Mouse (Mus musculus): ENCODE measurements at regions not wholly inside any gene's neighbourhood (a gene's known extent, or its start where the extent isn't known, plus 50 kb on each side); places are given as distances from the start of the nearest gene placed in this dataset.

DNA sequence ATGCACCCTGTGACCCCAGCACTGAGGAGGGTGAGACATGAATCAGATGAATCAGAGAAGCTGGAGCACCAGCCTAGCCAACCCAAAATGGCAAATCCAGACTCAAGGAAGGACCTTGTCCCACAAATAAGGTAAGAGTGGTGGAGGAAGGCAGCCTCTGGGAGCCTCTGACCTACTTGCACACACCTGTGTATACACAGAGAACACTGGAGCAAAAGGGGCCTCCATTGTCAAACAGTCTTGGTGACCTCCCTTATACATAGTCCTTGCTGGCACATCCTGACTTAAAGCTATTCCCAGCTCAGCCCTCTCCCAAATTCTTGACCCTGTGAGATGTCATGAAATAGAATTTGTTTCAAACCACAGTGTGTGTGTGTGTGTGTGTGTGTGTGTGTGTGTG is 57.1 kb downstream of the Inhbb start:
- no peaks in the 10 kb centered on the region for H3K27me3 ChIP-seq (replicated peaks)
- no peak overlapping the region for H3K27ac ChIP-seq (replicated peaks)
- ATAC-seq (ENCODE audit: low FRiP score): no peak
- H3K4me3 ChIP-seq (replicated peaks): no peak overlapping the region
- H3K9me3 ChIP-seq (replicated peaks): no peaks in the 10 kb centered on the region
- no peaks in the 10 kb centered on the region for H3K36me3 ChIP-seq
- H3K9ac ChIP-seq (replicated peaks): no peak overlapping the region
- H3K4me2 ChIP-seq: no peak overlapping the region
- no peaks in the 10 kb centered on the region for H3K4me1 ChIP-seq

DNA sequence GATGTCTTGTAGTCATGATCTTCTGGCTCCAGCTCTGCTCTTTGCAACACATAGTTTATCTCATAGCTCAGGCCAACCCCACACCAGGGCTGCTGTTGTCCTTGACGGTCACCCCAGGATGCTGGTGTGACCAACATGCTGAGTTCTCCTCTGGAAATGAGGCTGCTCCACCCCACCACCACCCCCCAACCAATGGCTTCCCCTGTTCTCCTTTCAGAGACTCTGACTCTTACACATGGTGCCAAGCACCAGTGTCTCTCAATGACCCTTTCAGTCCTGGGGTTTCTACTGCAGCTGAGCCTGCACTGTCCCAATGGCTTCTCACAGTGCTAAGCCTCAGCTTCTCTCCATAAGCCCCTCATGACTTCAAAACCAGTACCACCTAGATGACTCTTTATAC is 64.0 kb downstream of the Inhbb start:
- ATAC-seq (ENCODE audit: low FRiP score): no peak
- 89% methylated on average over 1 of the region's 1 CpGs for WGBS

DNA sequence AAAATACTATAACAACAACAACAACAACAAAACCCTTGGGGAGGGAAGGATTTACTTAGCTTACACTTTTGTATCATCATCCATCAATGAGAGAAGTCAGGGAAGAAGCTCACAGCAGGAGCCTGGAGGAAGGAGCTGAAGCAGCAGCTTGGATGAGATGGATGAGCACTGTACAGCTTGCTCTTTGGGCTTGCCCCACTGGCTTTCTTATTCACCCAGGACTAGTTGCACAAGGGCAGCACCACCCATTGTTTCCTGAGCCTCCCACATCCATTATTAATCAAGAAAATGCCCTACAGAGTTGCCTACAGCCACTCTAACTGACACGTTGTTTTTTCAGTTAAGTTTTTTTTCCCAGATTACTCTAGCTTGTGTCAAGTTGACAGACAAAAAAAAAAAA is 65.1 kb downstream of the Inhbb start:
- no peaks in the 10 kb centered on the region for H3K27me3 ChIP-seq (replicated peaks)
- no peaks in the 10 kb centered on the region for H3K4me1 ChIP-seq
- no peak overlapping the region for H3K9ac ChIP-seq (replicated peaks)
- no peak overlapping the region for H3K4me2 ChIP-seq
- WGBS: 30% methylated on average over 1 of the region's 1 CpGs
- no peaks in the 10 kb centered on the region for H3K36me3 ChIP-seq
- no peaks in the 10 kb centered on the region for H3K9me3 ChIP-seq (replicated peaks)
- no peak overlapping the region for H3K27ac ChIP-seq (replicated peaks)
- no peak for ATAC-seq (ENCODE audit: low FRiP score)
- H3K4me3 ChIP-seq (replicated peaks): no peak overlapping the region

More for the DNA sequence above, 64.0 kb downstream of the Inhbb start:
- Histone ChIP-seq H3K36me3 (no peaks in the 10 kb centered on the region), H3K9me3 (replicated peaks) (no peaks in the 10 kb centered on the region), H3K27ac (replicated peaks) (no peak overlapping the region), H3K4me1 (no peaks in the 10 kb centered on the region), H3K4me2 (no peak overlapping the region), H3K27me3 (replicated peaks) (no peaks in the 10 kb centered on the region), H3K4me3 (replicated peaks) (no peak overlapping the region), H3K9ac (replicated peaks) (no peak overlapping the region)

DNA sequence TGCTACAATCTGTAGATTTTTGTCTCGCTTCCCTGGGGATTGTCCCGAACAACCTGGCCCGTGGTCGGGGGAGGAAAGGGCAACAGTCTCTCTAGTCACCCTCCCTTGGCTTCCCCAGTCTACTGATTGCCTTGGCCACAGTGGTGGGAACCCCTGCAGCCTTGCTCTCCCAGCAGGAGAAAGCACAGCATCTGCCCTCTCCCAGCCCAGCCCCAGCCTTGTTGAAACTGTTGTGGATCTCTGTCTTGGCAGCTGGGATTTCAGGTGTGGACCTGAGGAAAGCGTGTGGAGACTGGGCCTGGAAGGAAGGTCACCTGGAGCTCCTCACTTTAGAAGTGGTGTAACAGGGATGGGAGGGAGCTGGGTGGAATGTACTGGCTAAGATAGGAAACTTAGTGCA is 66.6 kb downstream of the Inhbb start:
- no peaks in the 10 kb centered on the region for H3K4me1 ChIP-seq
- no peak for ATAC-seq (ENCODE audit: low FRiP score)
- H3K9ac ChIP-seq (replicated peaks): no peak overlapping the region
- H3K36me3 ChIP-seq: no peaks in the 10 kb centered on the region
- H3K27me3 ChIP-seq (replicated peaks): no peaks in the 10 kb centered on the region
- H3K27ac ChIP-seq (replicated peaks): no peak overlapping the region
- H3K4me2 ChIP-seq: no peak overlapping the region
- H3K9me3 ChIP-seq (replicated peaks): no peaks in the 10 kb centered on the region
- 89% methylated on average over 5 of the region's 5 CpGs for WGBS
- no peak overlapping the region for H3K4me3 ChIP-seq (replicated peaks)

DNA sequence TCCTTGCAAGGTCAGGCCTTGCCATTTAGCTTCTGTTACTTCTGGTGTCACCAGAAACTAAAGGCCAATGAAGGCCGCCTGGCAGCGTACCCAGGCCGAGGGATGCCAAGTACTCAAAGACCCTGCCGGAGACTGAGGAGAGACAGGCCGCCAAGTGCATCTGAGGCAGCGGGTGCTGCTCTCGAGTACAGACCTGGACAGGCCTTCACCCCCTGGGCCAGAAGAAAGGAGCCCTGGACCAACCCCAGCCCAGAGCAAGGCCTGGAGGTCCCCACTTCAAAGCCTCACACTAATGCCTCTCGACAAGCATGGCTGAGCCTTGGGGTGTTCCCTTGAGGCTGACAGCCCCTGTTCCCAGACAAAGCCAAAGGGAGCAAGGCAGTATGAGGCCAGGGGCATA is 70.5 kb downstream of the Inhbb start:
- 96% methylated on average over 8 of the region's 8 CpGs for WGBS
- Histone ChIP-seq H3K27ac (replicated peaks) (no peak overlapping the region), H3K27me3 (replicated peaks) (no peaks in the 10 kb centered on the region), H3K9ac (replicated peaks) (no peak overlapping the region), H3K4me2 (no peak overlapping the region), H3K4me3 (replicated peaks) (no peak overlapping the region), H3K36me3 (no peaks in the 10 kb centered on the region), H3K9me3 (replicated peaks) (no peaks in the 10 kb centered on the region), H3K4me1 (peaks cover 7% of the 10 kb centered on the region)
- no peak for ATAC-seq (ENCODE audit: low FRiP score)

DNA sequence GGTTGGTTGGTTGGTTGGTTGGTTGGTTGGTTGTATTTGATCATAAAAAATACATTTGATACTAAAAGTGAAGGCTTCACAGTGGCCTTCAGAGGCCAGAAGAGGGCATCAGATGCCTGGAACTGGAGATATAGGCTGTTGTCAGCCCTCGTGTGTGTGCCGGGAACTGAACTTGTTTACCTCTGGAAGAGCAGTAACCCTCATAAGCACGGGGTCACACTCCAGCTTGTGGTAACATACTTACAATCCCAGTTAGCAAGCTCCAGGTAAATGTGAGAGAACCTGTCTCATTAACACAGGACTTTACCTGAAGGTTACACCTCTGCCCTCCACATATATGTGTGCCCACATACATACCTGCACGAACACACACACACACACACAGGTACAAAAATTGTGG is 71.2 kb downstream of the Inhbb start:
- Histone ChIP-seq H3K4me1 (peaks cover 7% of the 10 kb centered on the region), H3K9me3 (replicated peaks) (no peaks in the 10 kb centered on the region), H3K36me3 (no peaks in the 10 kb centered on the region), H3K27ac (replicated peaks) (no peak overlapping the region), H3K4me2 (no peak overlapping the region), H3K9ac (replicated peaks) (no peak overlapping the region), H3K4me3 (replicated peaks) (no peak overlapping the region), H3K27me3 (replicated peaks) (no peaks in the 10 kb centered on the region)
- over 99% methylated on average over 4 of the region's 4 CpGs for WGBS
- no peak for ATAC-seq (ENCODE audit: low FRiP score)

DNA sequence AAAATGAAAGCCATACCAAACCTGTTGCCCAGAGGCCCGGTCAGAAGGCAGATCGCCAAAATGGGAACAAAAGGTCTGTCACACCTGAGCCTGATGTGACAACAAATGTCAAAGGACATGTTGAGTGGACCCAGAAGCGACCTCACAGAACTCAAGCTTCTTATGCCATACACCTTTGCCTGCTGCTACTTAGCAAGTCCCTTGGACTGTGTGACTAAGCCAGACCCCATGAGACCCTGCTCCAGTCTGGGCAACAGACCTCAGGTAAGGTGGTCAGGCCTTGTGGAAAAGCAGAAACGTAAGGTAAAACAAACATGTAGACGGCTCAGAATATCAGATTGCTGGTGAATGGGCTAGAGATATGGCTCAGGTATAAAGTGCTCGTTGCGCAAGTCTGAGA is 71.8 kb downstream of the Inhbb start:
- no peak for ATAC-seq (ENCODE audit: low FRiP score)
- WGBS: 93% methylated on average over 7 of the region's 7 CpGs
- H3K27ac ChIP-seq (replicated peaks): no peak overlapping the region
- H3K4me3 ChIP-seq (replicated peaks): no peak overlapping the region
- no peaks in the 10 kb centered on the region for H3K36me3 ChIP-seq
- peaks cover 7% of the 10 kb centered on the region for H3K4me1 ChIP-seq
- H3K9ac ChIP-seq (replicated peaks): no peak overlapping the region
- no peaks in the 10 kb centered on the region for H3K27me3 ChIP-seq (replicated peaks)
- no peaks in the 10 kb centered on the region for H3K9me3 ChIP-seq (replicated peaks)
- H3K4me2 ChIP-seq: no peak overlapping the region

DNA sequence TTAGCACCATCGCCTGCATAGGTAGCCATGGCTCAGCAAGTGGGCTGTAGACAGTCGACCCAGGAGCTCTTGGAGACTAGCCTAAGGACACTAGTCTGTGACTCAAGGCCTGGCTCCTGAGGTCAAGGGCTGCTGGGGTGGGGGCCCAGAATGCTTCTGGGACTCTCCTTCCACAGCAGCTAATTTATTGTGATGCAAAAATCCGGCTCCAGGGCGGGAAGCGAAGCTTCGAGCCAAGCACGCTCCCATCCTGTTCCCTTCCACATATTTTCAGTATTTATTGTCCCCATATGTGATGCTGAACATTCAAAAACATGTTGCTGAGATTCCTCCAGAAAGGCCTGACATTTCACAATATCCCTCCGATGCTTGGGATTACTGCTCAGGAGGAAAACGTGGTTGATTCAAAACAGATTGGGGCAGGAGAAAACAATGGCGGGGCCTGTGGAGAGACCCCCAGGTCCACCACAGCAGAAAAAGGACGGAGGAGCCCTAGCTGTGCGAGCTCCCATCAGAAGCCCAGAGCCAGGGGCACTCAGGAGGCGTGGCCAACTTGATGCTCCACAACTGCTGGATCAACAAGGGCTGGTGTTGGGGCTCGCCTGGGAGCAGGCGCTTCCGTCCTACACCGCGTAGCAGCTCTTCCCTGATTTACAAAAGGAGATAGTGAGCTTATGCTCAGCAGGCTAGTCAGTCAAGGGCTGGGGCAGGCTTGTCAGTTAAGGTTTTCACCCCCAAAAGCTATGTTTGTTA is 73.4 kb downstream of the Inhbb start:
- no peak; the same call in 1 of the 2 replicates for ATAC-seq (ENCODE audit: low FRiP score)
- H3K9ac ChIP-seq (replicated peaks): no peak overlapping the region

DNA sequence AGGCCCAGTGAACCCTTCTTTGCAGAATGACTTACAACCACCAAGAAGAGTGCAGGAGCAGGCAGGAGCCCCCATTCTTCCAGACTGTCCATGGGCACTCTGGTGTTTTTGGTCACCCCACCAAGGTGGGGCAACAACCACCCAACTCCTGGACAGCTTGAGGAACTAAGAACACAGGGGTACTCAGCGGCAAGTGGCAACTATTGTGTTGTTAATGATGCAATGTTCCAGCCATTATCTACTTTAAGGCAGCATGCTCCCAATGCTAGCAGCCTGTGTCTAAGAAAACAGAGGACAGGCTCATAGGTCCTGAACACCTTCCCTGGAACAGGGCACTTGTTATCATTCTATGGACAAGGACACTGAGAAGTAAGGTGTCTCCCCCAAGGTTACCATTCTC is 74.3 kb downstream of the Inhbb start:
- no peak for ATAC-seq (ENCODE audit: low FRiP score)
- Histone ChIP-seq H3K36me3 (no peaks in the 10 kb centered on the region), H3K9ac (replicated peaks) (no peak overlapping the region), H3K27ac (replicated peaks) (no peak overlapping the region), H3K9me3 (replicated peaks) (no peaks in the 10 kb centered on the region), H3K4me2 (no peak overlapping the region), H3K4me1 (peaks cover 7% of the 10 kb centered on the region), H3K4me3 (replicated peaks) (no peak overlapping the region), H3K27me3 (replicated peaks) (no peaks in the 10 kb centered on the region)
- 74% methylated on average over 1 of the region's 1 CpGs for WGBS

More for the DNA sequence above, 73.4 kb downstream of the Inhbb start:
- Histone ChIP-seq H3K4me1 (peaks cover 7% of the 10 kb centered on the region), H3K36me3 (no peaks in the 10 kb centered on the region), H3K4me2 (no peak overlapping the region), H3K9me3 (replicated peaks) (no peaks in the 10 kb centered on the region), H3K27ac (replicated peaks) (no peak overlapping the region), H3K4me3 (replicated peaks) (no peak overlapping the region), H3K27me3 (replicated peaks) (no peaks in the 10 kb centered on the region)
- 30% methylated on average over 18 of the region's 18 CpGs for WGBS

DNA sequence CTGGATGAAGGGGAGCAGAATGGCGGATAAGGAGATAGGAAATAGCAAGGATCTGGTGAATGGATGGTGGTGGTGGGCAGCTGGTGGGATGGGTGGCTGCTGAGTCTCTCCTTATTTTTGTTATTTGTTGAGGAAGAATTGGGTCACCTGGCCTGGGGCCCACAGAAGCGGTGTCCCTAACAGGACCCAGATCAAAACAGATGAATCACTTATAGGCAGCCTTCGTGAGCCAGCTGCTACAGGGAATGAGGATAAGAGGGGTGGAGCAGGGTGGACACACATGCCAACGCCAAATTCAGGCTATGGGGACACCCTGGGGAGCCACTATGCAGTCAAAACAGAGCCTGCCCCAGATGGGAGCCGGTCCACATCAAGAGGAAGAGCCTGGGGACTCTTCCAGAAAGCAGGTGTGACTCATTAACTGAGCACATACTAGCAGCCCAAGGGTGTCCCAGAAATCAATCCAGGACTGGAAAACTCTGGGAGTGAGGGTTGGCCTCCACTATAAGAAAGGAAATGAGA is 75.4 kb downstream of the Inhbb start:
- Histone ChIP-seq H3K9ac (replicated peaks) (no peak overlapping the region), H3K4me2 (no peak overlapping the region), H3K4me3 (replicated peaks) (no peak overlapping the region), H3K27me3 (replicated peaks) (no peaks in the 10 kb centered on the region), H3K9me3 (replicated peaks) (no peaks in the 10 kb centered on the region), H3K36me3 (no peaks in the 10 kb centered on the region), H3K27ac (replicated peaks) (no peak overlapping the region), H3K4me1 (peaks cover 7% of the 10 kb centered on the region)
- ATAC-seq (ENCODE audit: low FRiP score): no peak
- 60% methylated on average over 5 of the region's 5 CpGs for WGBS

DNA sequence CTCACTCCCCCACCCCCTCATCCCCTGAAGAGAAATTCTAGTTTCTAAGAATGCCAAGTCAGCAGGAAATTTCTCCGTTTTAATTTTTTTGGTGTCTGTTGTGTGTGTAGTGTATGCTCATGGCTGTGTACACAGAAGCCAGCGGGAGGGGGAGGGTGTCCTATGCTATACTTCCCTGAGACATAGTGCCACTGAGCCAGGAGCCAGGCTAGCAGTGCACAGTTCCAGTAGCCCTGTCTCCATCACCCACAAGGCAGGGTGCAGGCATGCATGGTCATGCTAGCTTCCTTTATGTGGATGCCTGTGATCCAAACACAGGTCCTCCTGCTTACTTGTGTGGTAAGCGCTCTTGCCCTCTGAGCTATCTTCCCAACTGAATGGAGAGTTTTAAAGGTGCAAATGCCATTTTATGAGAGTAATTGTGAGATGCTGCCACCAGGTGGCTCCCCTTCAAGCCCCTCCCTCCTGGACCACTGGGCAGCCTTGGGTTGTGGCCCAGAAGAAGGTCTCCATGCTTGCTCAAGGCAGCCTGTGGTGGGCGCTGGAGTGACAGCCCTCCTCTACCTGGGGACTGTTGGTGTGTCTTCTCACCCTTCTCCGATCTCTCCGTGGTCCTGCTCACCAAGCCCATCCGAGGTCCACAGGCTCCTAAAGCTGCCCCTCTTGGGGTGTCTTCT is 76.8 kb downstream of the Inhbb start:
- H3K27ac ChIP-seq (replicated peaks): no peak overlapping the region
- 66% methylated on average over 7 of the region's 7 CpGs for WGBS
- ATAC-seq (ENCODE audit: low FRiP score): peak; percentile 51; the same call in 1 of the 2 replicates
- no peak overlapping the region for H3K4me2 ChIP-seq
- H3K36me3 ChIP-seq: no peaks in the 10 kb centered on the region
- no peaks in the 10 kb centered on the region for H3K9me3 ChIP-seq (replicated peaks)
- no peak overlapping the region for H3K4me3 ChIP-seq (replicated peaks)
- peaks cover 7% of the 10 kb centered on the region for H3K4me1 ChIP-seq
- no peaks in the 10 kb centered on the region for H3K27me3 ChIP-seq (replicated peaks)
- H3K9ac ChIP-seq (replicated peaks): no peak overlapping the region

DNA sequence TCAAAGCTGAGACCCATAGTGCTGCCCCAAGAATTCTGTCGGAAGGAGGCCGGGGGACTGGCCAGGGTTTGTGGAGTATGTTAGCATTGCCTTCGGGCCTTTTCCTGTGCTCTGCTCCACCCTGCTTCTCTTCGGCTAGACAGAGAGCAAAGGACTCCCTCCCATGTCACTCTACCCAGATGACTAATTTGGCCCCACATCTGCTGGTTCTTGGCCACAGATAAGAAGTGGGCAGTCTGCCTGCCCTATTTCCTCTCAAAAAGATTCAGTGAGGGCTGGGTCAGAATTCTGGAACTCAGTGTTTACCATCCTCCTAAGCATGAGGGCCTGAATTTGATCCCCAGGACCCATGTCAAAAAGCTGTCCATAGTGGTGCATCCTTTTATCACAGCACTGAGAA is 78.0 kb downstream of the Inhbb start:
- H3K27me3 ChIP-seq (replicated peaks): no peaks in the 10 kb centered on the region
- no peak overlapping the region for H3K4me2 ChIP-seq
- H3K9me3 ChIP-seq (replicated peaks): no peaks in the 10 kb centered on the region
- no peak overlapping the region for H3K27ac ChIP-seq (replicated peaks)
- no peak overlapping the region for H3K9ac ChIP-seq (replicated peaks)
- H3K36me3 ChIP-seq: no peaks in the 10 kb centered on the region
- ATAC-seq (ENCODE audit: low FRiP score): no peak
- peaks cover 7% of the 10 kb centered on the region for H3K4me1 ChIP-seq
- 91% methylated on average over 4 of the region's 4 CpGs for WGBS
- no peak overlapping the region for H3K4me3 ChIP-seq (replicated peaks)
